Mouse (Mus musculus) small intestine, adult 2 months (tissue): Measurements from ENCODE around the gene Slc25a38. TPM values are rescaled to one million over a fixed set of nuclear protein-coding genes. Genes with fewer than 3 reads are reported as not detected.
A peak's percentile ranks its signal among the peaks of the same experiment; 100 is the strongest.

ENCODE experiments used
- H3K27ac ChIP-seq: fragments of 200-500 bp; 2 replicates; pipeline ENCODE4 v1.5.1; 2012; ENCODE audit warnings: low read depth, low read length, control low read depth, inconsistent platforms; ENCODE audit not compliant: insufficient read depth
- H3K27me3 ChIP-seq: fragments of 200-500 bp; 2 replicates; pipeline ENCODE4 v1.6.1; 2012; ENCODE audit warnings: mild to moderate bottlenecking, moderate library complexity, low read length, inconsistent platforms; ENCODE audit not compliant: control insufficient read depth, insufficient read depth
- H3K36me3 ChIP-seq: fragments of 200-500 bp; 2 replicates; pipeline ENCODE4 v1.6.1; 2012; ENCODE audit warnings: mild to moderate bottlenecking, low read length, control low read depth, inconsistent platforms; ENCODE audit not compliant: control insufficient read depth, insufficient read depth
- H3K4me1 ChIP-seq: fragments of 200-500 bp; 2 replicates; pipeline ENCODE4 v1.6.1; 2012; ENCODE audit warnings: low read length, inconsistent platforms, mixed read lengths; ENCODE audit not compliant: control insufficient read depth, insufficient read depth, insufficient read length
- H3K4me3 ChIP-seq: fragments of 200-500 bp; 2 replicates; pipeline ENCODE4 v1.5.1; 2012; ENCODE audit warnings: low read depth, mild to moderate bottlenecking, control low read depth, inconsistent platforms, low read length, moderate library complexity
- CTCF ChIP-seq: fragments of 200-500 bp; IDR thresholded peaks from 2 replicates; pipeline ENCODE4 v1.5.1; 2012; ENCODE audit warnings: low read depth, mild to moderate bottlenecking, control low read depth, inconsistent platforms, low read length, moderate library complexity, mixed read lengths; ENCODE audit not compliant: insufficient replicate concordance, insufficient read length; ENCODE audit errors: extremely low read depth
- POLR2A ChIP-seq: fragments of 200-500 bp; IDR thresholded peaks from 2 replicates; pipeline ENCODE4 v1.6.1; 2012; ENCODE audit warnings: low read depth, mild to moderate bottlenecking, control low read depth, inconsistent platforms, low read length, moderate library complexity
- WGBS: fragments of 180-500 bp; shearing (Covaris S2); methylation state at CpG from one replicate; pipeline ENCODE4 v1.1.7; 2018; 5-methylcytosine and 5-hydroxymethylcytosine counted together
- polyA plus RNA-seq: library from polyadenylated mRNA; depleted of rRNA; stranded (reverse); fragments of >200 nt; gene quantifications from 2 replicates; pipeline ENCODE4 v1.2.3, GENCODE M21; 2012; rRNA removed

Slc25a38 gene
- polyA plus RNA-seq, 1 experiment: 29.4 TPM

DNA sequence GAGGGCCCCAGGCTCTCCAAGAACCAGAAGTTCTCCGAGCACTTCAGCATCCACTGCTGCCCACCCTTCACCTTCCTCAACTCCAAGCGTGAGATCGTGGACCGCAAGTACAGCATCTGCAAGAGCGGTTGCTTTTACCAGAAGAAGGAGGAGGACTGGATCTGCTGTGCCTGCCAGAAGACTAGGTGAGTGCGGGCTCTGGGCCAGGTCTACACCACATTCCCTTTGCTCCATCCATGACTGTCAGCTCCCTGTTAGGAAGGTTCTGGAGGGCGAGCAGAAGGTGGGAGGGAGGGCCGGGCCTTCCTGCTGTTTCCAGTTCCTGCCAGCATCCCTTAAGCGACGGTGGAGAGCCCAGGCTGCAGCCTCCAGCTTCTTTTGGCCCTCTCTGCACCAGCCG, 57.7 kb downstream of the Slc25a38 start:
- H3K36me3 ChIP-seq: no peaks in the 10 kb centered on the region
- H3K27me3 ChIP-seq: 0 out of 2 replicates have a peak, but pooled peaks cover 2% of the 10 kb centered on the region
- TF ChIP-seq CTCF (no peak), POLR2A (no peak)
- no peak overlapping the region for H3K4me3 ChIP-seq
- no peak overlapping the region for H3K27ac ChIP-seq
- WGBS: 64% methylated on average over 11 of the region's 11 CpGs
- no peaks in the 10 kb centered on the region for H3K4me1 ChIP-seq

DNA sequence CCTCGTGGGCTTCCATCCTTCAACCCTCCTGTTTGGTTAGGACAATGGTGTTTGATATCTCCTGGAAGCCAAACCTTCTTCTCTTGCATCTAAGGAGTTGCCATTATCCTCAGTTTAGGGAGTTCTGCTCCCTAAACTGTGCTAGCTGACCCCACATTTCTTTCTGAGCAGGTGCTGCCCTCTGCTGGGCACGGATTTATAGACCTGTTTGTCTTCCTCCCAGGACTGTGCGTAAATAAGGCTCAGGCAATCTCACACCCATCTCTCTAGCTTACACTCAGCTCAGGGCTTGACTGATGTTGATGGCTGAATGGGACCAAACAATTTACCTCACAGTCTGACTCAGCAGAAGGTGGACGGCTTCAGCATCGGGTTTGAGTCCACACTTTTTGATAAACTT, 61.1 kb downstream of the Slc25a38 start:
- Histone ChIP-seq H3K4me3 (no peak overlapping the region), H3K27ac (no peak overlapping the region), H3K27me3 (no peaks in the 10 kb centered on the region), H3K4me1 (no peaks in the 10 kb centered on the region), H3K36me3 (no peaks in the 10 kb centered on the region)
- peak; percentile 48; the same call in 1 of the 2 replicates for TF ChIP-seq CTCF
- TF ChIP-seq POLR2A: no peak
- 19% methylated on average over 5 of the region's 5 CpGs for WGBS

Other genes starting within 250 kb of the Slc25a38 start
- 8.6 and 15.5 TPM in 2 replicates for gene Wdr48, start 215.5 kb upstream of the Slc25a38 start, polyA plus RNA-seq
- gene Gorasp1, start 172.8 kb upstream of the Slc25a38 start, polyA plus RNA-seq: 9.7 and 11.7 TPM in 2 replicates
- not detected in 2 replicates for gene Ttc21a, start 172.8 kb upstream of the Slc25a38 start, polyA plus RNA-seq
- gene Csrnp1, start 125.7 kb upstream of the Slc25a38 start, polyA plus RNA-seq: 18.2 and 28.3 TPM in 2 replicates
- 0.13 TPM in 1 of 2 replicates, not detected in the other for gene Xirp1, start 86.8 kb upstream of the Slc25a38 start, polyA plus RNA-seq
- 3.9 and 4.3 TPM in 2 replicates for gene Cx3cr1, start 40.5 kb upstream of the Slc25a38 start, polyA plus RNA-seq
- gene Ccr8, start 18.3 kb upstream of the Slc25a38 start, polyA plus RNA-seq: 0.18 and 0.25 TPM in 2 replicates
- gene Rpsa, start 17.3 kb downstream of the Slc25a38 start, polyA plus RNA-seq: 1,611 and 2,329 TPM in 2 replicates
- gene Mobp, start 39.3 kb downstream of the Slc25a38 start, polyA plus RNA-seq: not detected in 2 replicates
- gene Myrip, start 191.1 kb downstream of the Slc25a38 start, polyA plus RNA-seq: 1.0 and 1.7 TPM in 2 replicates